Mouse (Mus musculus) heart, embryonic 16.5 days (tissue): Measurements from ENCODE around the gene Syt2. TPM values are rescaled to one million over a fixed set of nuclear protein-coding genes. Genes with fewer than 3 reads are reported as not detected.
A peak's percentile ranks its signal among the peaks of the same experiment; 100 is the strongest.

Experiments
- ATAC-seq: fragments of 200-750 bp; cut with Nextera tagmentation; replicated peaks from 2 replicates; pipeline ENCODE4 v1.8.0; 2017; ENCODE audit warnings: moderate number of reproducible peaks; ENCODE audit not compliant: insufficient read depth, low FRiP score; ENCODE audit errors: extremely low read depth
- H3K27ac ChIP-seq: fragments of 300-500 bp; sonication (generic); 2 replicates; pipeline ENCODE4 v1.5.1; 2014; ENCODE audit warnings: mild to moderate bottlenecking, low read length, control low read depth, moderate library complexity
- H3K27me3 ChIP-seq: fragments of 300-500 bp; sonication (generic); 2 replicates; pipeline ENCODE4 v1.6.1; 2014; ENCODE audit warnings: low read length, mixed read lengths; ENCODE audit not compliant: control insufficient read depth, insufficient read depth
- H3K36me3 ChIP-seq: fragments of 300-500 bp; sonication (generic); 2 replicates; pipeline ENCODE4 v1.6.1; 2014; ENCODE audit not compliant: control insufficient read depth, insufficient read depth
- H3K4me1 ChIP-seq: fragments of 300-500 bp; sonication (generic); 2 replicates; pipeline ENCODE4 v1.6.1; 2014; ENCODE audit warnings: low read length, mixed read lengths; ENCODE audit not compliant: control insufficient read depth, insufficient read depth
- H3K4me2 ChIP-seq: fragments of 300-500 bp; sonication (generic); 2 replicates; pipeline ENCODE4 v1.6.1; 2014; ENCODE audit warnings: low read depth, mild to moderate bottlenecking, control low read depth, low read length
- H3K4me3 ChIP-seq: fragments of 300-500 bp; sonication (generic); 2 replicates; pipeline ENCODE4 v1.5.1; 2014; ENCODE audit warnings: mild to moderate bottlenecking, control low read depth, low read length
- H3K9ac ChIP-seq: fragments of 300-500 bp; sonication (generic); 2 replicates; pipeline ENCODE4 v1.6.1; 2014; ENCODE audit warnings: low read length, control low read depth
- H3K9me3 ChIP-seq: fragments of 300-500 bp; sonication (generic); replicated peaks from 2 replicates; pipeline ENCODE4 v1.6.1; 2016; ENCODE audit warnings: low read length; ENCODE audit not compliant: control insufficient read depth
- WGBS: fragments of 180-500 bp; shearing (Covaris S2); extraction: QIAGEN DNeasy Blood & Tissue Kit; methylation state at CpG from one replicate; pipeline ENCODE4 v1.1.7; 2014; 5-methylcytosine and 5-hydroxymethylcytosine counted together
- polyA plus RNA-seq: library from polyadenylated mRNA; unstranded; fragments of >200 nt; fragmentation: Nextera tagmentation; extraction: Ambion mirVana; gene quantifications from 2 replicates; pipeline ENCODE4 v1.2.1, GENCODE M21; 2015

The Syt2 gene
- polyA plus RNA-seq, 1 experiment from 2014 or later = 0.17 TPM

GRCm38 (mm10) chr1:134737463-134737862, 91.0 kb downstream of the Syt2 start:
- 67% methylated on average over 9 of the region's 9 CpGs for WGBS
- Histone ChIP-seq H3K36me3 (no peaks in the 10 kb centered on the region), H3K27me3 (no peaks in the 10 kb centered on the region), H3K9me3 (0 out of 2 replicates have a peak, but pooled peaks cover 1% of the 10 kb centered on the region), H3K27ac (no peak overlapping the region), H3K4me1 (no peaks in the 10 kb centered on the region), H3K4me3 (no peak overlapping the region), H3K9ac (no peak overlapping the region), H3K4me2 (no peak overlapping the region)
- no peak for ATAC-seq

DNA sequence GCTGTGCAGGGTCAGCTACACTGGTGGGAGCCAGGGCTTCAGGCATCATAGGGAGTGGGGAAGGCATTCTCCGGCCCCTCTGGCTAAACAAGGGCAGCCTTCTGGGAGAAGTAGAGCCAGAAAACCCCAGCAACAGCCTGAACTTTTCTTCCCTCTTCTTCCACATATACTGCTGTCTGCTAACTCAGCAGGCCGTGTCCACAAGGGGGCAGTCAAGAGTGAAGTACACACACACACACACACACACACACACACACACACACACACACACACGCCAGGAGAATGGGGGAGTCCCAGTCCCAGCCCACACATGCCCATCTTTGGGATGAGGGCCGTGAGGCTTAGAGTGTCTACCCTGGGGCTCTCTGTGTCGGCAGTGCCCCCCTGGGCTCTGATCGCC, 95.0 kb downstream of the Syt2 start:
- Histone ChIP-seq H3K9me3 (no peaks in the 10 kb centered on the region), H3K4me2 (no peak overlapping the region), H3K4me3 (no peak overlapping the region), H3K27ac (no peak overlapping the region), H3K4me1 (no peaks in the 10 kb centered on the region), H3K36me3 (no peaks in the 10 kb centered on the region), H3K9ac (no peak overlapping the region), H3K27me3 (no peaks in the 10 kb centered on the region)
- WGBS = 58% methylated on average over 6 of the region's 6 CpGs
- no peak for ATAC-seq

- Histone ChIP-seq H3K36me3 (no peaks in the 10 kb centered on the region), H3K27ac (no peak overlapping the region), H3K4me2 (no peak overlapping the region), H3K27me3 (no peaks in the 10 kb centered on the region), H3K9ac (no peak overlapping the region), H3K9me3 (no peaks in the 10 kb centered on the region), H3K4me1 (no peaks in the 10 kb centered on the region; the same call in 1 of the 2 replicates), H3K4me3 (no peak overlapping the region)
- WGBS = 61% methylated on average over 7 of the region's 7 CpGs
- ATAC-seq = no peak
These were observed 95.6 kb downstream of the Syt2 start for GRCm38 (mm10) chr1:134741946-134742661.

GRCm38 (mm10) chr1:134745648-134746047, 99.2 kb downstream of the Syt2 start:
- peaks cover 14% of the 10 kb centered on the region for H3K4me1 ChIP-seq
- no peaks in the 10 kb centered on the region for H3K27me3 ChIP-seq
- H3K9ac ChIP-seq = no peak overlapping the region
- WGBS = 44% methylated on average over 6 of the region's 6 CpGs
- H3K27ac ChIP-seq = no peak overlapping the region
- no peak overlapping the region for H3K4me3 ChIP-seq
- peak overlapping the region; percentile 23; the same call in 1 of the 2 replicates for H3K4me2 ChIP-seq
- no peak for ATAC-seq
- no peaks in the 10 kb centered on the region for H3K9me3 ChIP-seq
- H3K36me3 ChIP-seq = no peaks in the 10 kb centered on the region

DNA sequence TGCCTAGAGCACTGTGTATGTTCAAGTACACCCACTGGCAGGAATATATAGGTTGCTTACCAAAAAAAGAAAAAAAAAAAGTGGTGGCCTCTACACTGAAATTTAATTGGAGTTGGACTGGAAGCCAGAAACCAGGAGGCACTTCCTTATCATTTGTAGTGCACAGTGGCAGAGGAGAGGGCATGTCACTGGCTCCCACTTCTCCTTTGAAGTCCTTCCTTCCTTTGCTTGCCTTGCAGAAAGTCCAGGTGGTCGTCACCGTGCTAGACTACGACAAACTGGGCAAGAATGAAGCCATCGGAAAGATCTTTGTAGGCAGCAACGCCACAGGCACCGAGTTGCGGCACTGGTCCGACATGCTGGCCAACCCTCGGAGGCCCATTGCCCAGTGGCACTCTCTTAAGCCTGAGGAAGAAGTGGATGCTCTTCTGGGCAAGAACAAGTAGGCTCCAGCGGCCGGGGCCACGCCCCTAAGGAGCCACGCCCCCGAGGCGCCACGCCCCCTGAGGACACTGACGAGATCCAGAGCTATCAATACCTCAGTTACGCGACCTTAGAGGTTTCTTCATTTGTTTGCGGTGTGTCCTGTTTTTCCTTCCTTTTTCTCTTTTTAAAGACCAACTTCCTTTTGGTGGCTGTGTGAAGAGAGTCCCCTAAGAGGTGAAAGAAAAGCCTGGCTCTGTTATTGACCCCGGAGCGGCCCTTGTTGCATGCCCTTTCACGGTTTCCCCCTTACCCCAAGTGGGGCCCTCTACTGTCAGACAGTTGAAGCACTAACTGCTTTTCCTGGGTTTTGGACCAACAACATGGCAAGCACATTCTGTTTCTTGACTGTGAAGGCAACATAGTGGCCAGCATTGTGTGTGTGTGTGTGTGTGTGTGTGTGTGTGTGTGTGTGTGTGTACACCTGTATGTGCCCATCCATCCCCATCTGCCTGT, 101.0 kb downstream of the Syt2 start:
- H3K4me2 ChIP-seq = peak overlapping the region; percentile 42
- peaks cover 14% of the 10 kb centered on the region for H3K4me1 ChIP-seq
- ATAC-seq = no peak
- H3K9me3 ChIP-seq = no peaks in the 10 kb centered on the region
- H3K27me3 ChIP-seq = no peaks in the 10 kb centered on the region
- H3K4me3 ChIP-seq = 0 out of 2 replicates have a peak overlapping the region, but pooled peaks have one; percentile 15
- 21% methylated on average over 23 of the region's 23 CpGs for WGBS
- H3K27ac ChIP-seq = no peak overlapping the region
- no peak overlapping the region for H3K9ac ChIP-seq
- H3K36me3 ChIP-seq = no peaks in the 10 kb centered on the region

- WGBS = 38% methylated on average over 7 of the region's 7 CpGs
- no peak overlapping the region; the same call in 1 of the 2 replicates for H3K27ac ChIP-seq
- ATAC-seq = peak; percentile 42; the same call in 1 of the 2 replicates
- no peaks in the 10 kb centered on the region for H3K36me3 ChIP-seq
- no peaks in the 10 kb centered on the region for H3K27me3 ChIP-seq
- no peaks in the 10 kb centered on the region for H3K9me3 ChIP-seq
- H3K4me1 ChIP-seq = peaks cover 33% of the 10 kb centered on the region
- H3K9ac ChIP-seq = no peak overlapping the region
- no peak overlapping the region for H3K4me3 ChIP-seq
- H3K4me2 ChIP-seq = no peak overlapping the region
These were observed 103.4 kb downstream of the Syt2 start for GRCm38 (mm10) chr1:134749889-134750288.

DNA sequence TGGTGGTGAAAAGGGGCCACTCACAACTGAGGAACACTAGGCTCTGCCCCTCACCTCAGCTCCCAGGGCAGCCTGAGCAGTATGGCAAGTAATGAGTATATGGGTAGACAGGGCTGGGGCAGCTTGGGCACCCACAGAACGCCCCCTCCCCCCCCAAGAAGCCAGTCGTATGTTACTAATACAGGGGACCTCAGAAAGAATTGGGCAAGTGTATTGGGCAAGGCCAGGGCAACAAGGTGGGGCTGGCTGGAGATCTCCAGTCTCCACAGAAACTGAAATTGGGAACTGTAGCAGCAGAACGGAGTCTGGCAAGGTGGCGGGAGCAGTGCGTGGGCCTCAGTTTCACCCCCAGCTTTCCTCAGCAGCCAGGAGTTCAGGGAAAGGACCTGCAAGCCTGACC, 106.0 kb downstream of the Syt2 start:
- no peaks in the 10 kb centered on the region for H3K36me3 ChIP-seq
- WGBS = 90% methylated on average over 5 of the region's 5 CpGs
- ATAC-seq = no peak
- H3K9me3 ChIP-seq = no peaks in the 10 kb centered on the region
- no peak overlapping the region for H3K9ac ChIP-seq
- H3K4me2 ChIP-seq = no peak overlapping the region
- no peak overlapping the region for H3K4me3 ChIP-seq
- no peaks in the 10 kb centered on the region for H3K27me3 ChIP-seq
- H3K27ac ChIP-seq = no peak overlapping the region
- H3K4me1 ChIP-seq = peaks cover 38% of the 10 kb centered on the region

DNA sequence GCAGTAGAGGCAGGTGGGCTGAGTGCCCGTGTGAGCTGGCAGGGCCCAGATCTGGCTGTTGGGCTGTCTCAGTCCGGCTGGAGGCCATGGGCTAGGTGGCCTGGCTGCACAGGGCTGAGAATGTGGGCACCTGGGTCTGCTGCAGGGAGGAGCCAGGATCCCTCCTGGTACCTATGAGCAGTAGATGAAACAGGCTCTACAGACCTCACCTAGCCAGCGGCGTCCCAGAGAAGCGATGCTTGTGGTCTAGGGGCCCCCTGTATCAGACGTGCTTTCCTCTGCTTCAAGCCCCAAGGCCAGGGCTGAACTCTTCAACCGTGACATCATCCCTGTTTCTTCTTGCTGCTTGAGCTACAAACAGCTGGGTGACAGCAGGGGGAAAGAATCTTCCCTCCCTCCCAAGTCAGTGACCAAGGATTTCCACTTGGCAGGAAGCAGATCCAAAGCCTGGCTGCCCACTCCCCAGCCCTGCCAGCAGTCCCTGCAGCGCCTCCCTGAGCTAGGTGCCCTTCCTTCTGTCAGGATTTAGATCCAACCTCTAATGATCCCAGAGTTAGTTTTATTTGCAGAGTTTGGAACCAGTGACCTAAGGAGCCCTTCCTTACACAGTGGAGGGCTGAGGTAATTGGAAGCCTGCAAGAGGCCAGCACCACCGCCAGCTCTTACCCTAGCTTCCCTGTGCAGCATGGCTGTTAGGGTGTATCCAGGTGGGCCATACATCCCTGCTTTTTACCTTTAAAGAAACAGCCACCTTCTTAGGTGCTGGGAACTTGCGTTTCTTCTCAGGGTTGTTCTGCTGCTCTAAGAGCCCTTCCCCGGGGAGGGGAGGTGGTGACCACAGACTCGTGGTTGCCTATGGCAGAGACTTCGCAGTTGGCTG, 107.5 kb downstream of the Syt2 start:
- Histone ChIP-seq H3K4me3 (no peak overlapping the region), H3K9me3 (no peaks in the 10 kb centered on the region), H3K4me2 (no peak overlapping the region), H3K9ac (no peak overlapping the region), H3K36me3 (no peaks in the 10 kb centered on the region), H3K27me3 (no peaks in the 10 kb centered on the region), H3K4me1 (peaks cover 37% of the 10 kb centered on the region), H3K27ac (peak overlapping the region; percentile 72)
- ATAC-seq = peak; percentile 65
- 38% methylated on average over 13 of the region's 13 CpGs for WGBS
